Mouse (Mus musculus): ENCODE data around the gene Gucy2d.

Gucy2d gene

GRCm38 (mm10) chr7:98523813-98524361 is 83.7 kb downstream of the Gucy2d start:
- no peak for DNase-seq

- no peak for DNase-seq
Measured at GRCm38 (mm10) chr7:98524401-98524800, 84.2 kb downstream of the Gucy2d start.

- DNase-seq: no peak
Measured at GRCm38 (mm10) chr7:98524869-98525699, 84.9 kb downstream of the Gucy2d start.
